Mouse (Mus musculus) kidney, adult 2 months (tissue): ENCODE measurements around the gene Mstn. TPM values are rescaled to one million over a fixed set of nuclear protein-coding genes. Genes with fewer than 3 reads are reported as not detected.
A peak's percentile ranks its signal among the peaks of the same experiment; 100 is the strongest.

Source experiments
- DNase-seq: peaks from one replicate; pipeline ENCODE4 v3.0.0; 2021
- H3K27ac ChIP-seq: fragments of 200-500 bp; 2 replicates; pipeline ENCODE4 v1.5.1; 2012; ENCODE audit warnings: low read depth, low read length, control low read depth, inconsistent platforms; ENCODE audit not compliant: insufficient read depth
- H3K27me3 ChIP-seq: fragments of 200-500 bp; replicated peaks from 2 replicates; pipeline ENCODE4 v1.6.1; 2012; ENCODE audit warnings: mild to moderate bottlenecking, moderate library complexity, low read length, inconsistent platforms; ENCODE audit not compliant: control insufficient read depth, insufficient read depth
- H3K36me3 ChIP-seq: fragments of 200-500 bp; 2 replicates; pipeline ENCODE4 v1.6.1; 2012; ENCODE audit warnings: mild to moderate bottlenecking, moderate library complexity, low read length, inconsistent platforms; ENCODE audit not compliant: control insufficient read depth, insufficient read depth
- H3K4me1 ChIP-seq: fragments of 200-500 bp; 2 replicates; pipeline ENCODE4 v1.6.1; 2011; ENCODE audit warnings: low read length; ENCODE audit not compliant: control insufficient read depth, insufficient read depth
- H3K4me3 ChIP-seq: fragments of 200-500 bp; 2 replicates; pipeline ENCODE4 v1.5.1; 2011; ENCODE audit warnings: mild to moderate bottlenecking, low read depth, low read length, control low read depth; ENCODE audit not compliant: insufficient read depth
- CTCF ChIP-seq: fragments of 200-500 bp; conservative IDR thresholded peaks from 2 replicates; pipeline ENCODE4 v1.5.1; 2011; ENCODE audit warnings: low read depth, mild to moderate bottlenecking, control low read depth, low read length, moderate library complexity, mixed read lengths; ENCODE audit not compliant: insufficient read depth, insufficient read length
- POLR2A ChIP-seq: fragments of 200-500 bp; IDR thresholded peaks from one replicate; pipeline ENCODE4 v1.6.1; 2011; ENCODE audit warnings: low read depth, low read length, control low read depth
- WGBS: fragments of 180-500 bp; shearing (Covaris S2); methylation state at CpG from one replicate; pipeline ENCODE4 v1.1.7; 2018; 5-methylcytosine and 5-hydroxymethylcytosine counted together
- polyA plus RNA-seq: library from polyadenylated mRNA; depleted of rRNA; stranded (reverse); fragments of >200 nt; gene quantifications from 2 replicates; pipeline ENCODE4 v1.2.3, GENCODE M21; 2012

The Mstn gene
- polyA plus RNA-seq, 1 experiment = 0.20 TPM

DNA sequence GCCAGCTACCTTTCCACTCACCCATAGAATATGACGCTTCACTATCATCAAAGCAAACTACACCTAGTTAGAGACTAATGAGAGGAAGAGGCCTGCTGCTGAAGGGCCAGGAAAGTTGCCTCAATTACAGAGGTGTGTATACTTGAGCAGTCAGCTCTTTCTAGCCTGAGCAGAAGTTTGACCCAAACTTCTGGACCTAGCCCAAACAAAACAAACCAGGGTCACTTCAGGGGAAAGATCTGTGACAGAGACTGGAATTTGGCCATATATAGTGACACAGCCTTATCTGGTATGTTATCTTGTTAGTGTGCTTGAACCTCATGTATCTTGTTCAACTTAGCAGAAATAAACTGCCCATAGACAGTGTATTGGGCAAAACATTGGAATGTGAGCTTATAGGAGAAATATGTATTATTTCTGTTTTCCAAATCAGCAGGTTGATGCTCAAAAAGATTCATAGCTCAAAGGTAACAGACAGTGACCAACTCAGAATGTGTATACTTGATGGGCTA, 9.3 kb downstream of the Mstn start:
- Histone ChIP-seq H3K4me3 (no peak overlapping the region), H3K4me1 (no peaks in the 10 kb centered on the region), H3K36me3 (no peaks in the 10 kb centered on the region), H3K27ac (no peak overlapping the region), H3K27me3 (no peaks in the 10 kb centered on the region)
- TF ChIP-seq POLR2A (no peak), CTCF (no peak)
- 58% methylated on average over 1 of the region's 1 CpGs for WGBS
- DNase-seq = peak; percentile 27

DNA sequence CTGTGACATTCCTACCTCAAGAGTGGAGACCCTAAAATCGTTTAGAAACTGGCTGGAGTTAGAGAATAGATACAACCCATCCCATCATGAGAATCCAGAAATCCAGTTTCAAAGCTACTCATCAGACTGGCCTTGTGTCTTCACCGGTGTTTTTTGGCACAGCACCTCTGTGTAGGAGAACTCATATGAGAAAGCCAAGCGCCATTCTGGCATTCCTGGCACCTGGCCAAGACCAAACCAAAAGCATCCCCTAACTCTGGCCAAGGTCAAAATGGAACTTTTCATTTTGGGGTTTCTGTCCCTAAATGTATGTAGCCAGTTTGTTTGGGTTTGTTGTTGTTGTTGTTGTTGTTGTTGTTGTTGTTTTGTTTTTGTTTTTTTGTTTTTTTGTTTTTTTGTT, 15.2 kb downstream of the Mstn start:
- Histone ChIP-seq H3K27me3 (no peaks in the 10 kb centered on the region; the same call in 1 of the 2 replicates), H3K4me3 (no peak overlapping the region), H3K27ac (no peak overlapping the region), H3K4me1 (no peaks in the 10 kb centered on the region), H3K36me3 (no peaks in the 10 kb centered on the region)
- DNase-seq = no peak
- TF ChIP-seq CTCF = no peak
- TF ChIP-seq POLR2A = no peak
- 74% methylated on average over 3 of the region's 3 CpGs for WGBS

GRCm38 (mm10) chr1:53079876-53080275, 18.4 kb downstream of the Mstn start:
- no peaks in the 10 kb centered on the region; the same call in 1 of the 2 replicates for H3K27me3 ChIP-seq
- WGBS = 73% methylated on average over 2 of the region's 2 CpGs
- no peaks in the 10 kb centered on the region for H3K36me3 ChIP-seq
- H3K4me1 ChIP-seq = no peaks in the 10 kb centered on the region
- H3K4me3 ChIP-seq = no peak overlapping the region
- TF ChIP-seq CTCF (no peak), POLR2A (no peak)
- DNase-seq = no peak
- H3K27ac ChIP-seq = no peak overlapping the region

- Histone ChIP-seq H3K36me3 (no peaks in the 10 kb centered on the region), H3K27me3 (no peaks in the 10 kb centered on the region; the same call in 1 of the 2 replicates), H3K4me1 (no peaks in the 10 kb centered on the region), H3K27ac (no peak overlapping the region), H3K4me3 (no peak overlapping the region)
- TF ChIP-seq POLR2A = no peak
- TF ChIP-seq CTCF = no peak
- 79% methylated on average over 3 of the region's 3 CpGs for WGBS
- no peak for DNase-seq
Observed at GRCm38 (mm10) chr1:53080603-53081002, 19.2 kb downstream of the Mstn start.

GRCm38 (mm10) chr1:53085256-53085655, 23.8 kb downstream of the Mstn start:
- 21% methylated on average over 15 of the region's 15 CpGs for WGBS
- TF ChIP-seq POLR2A (no peak), CTCF (no peak)
- peak; percentile 4 for DNase-seq
- Histone ChIP-seq H3K4me1 (no peaks in the 10 kb centered on the region), H3K27ac (no peak overlapping the region), H3K27me3 (no peaks in the 10 kb centered on the region; the same call in 1 of the 2 replicates), H3K36me3 (no peaks in the 10 kb centered on the region), H3K4me3 (no peak overlapping the region)

- Histone ChIP-seq H3K27me3 (no peaks in the 10 kb centered on the region), H3K4me1 (no peaks in the 10 kb centered on the region), H3K4me3 (no peak overlapping the region), H3K27ac (no peak overlapping the region), H3K36me3 (no peaks in the 10 kb centered on the region)
- no peak for TF ChIP-seq POLR2A
- DNase-seq = no peak
- 12% methylated on average over 4 of the region's 4 CpGs for WGBS
Observed at GRCm38 (mm10) chr1:53085991-53086390, 24.6 kb downstream of the Mstn start.

- peak; percentile 25; the same call in 1 of the 2 replicates for TF ChIP-seq CTCF
- TF ChIP-seq POLR2A = no peak
- no peaks in the 10 kb centered on the region for H3K27me3 ChIP-seq
- no peak overlapping the region for H3K27ac ChIP-seq
- H3K4me1 ChIP-seq = no peaks in the 10 kb centered on the region
- H3K4me3 ChIP-seq = no peak overlapping the region
- no peaks in the 10 kb centered on the region for H3K36me3 ChIP-seq
- WGBS = 32% methylated on average over 3 of the region's 3 CpGs
- DNase-seq = peak; percentile 21
Observed at GRCm38 (mm10) chr1:53093180-53093579, 31.7 kb downstream of the Mstn start.
